Mouse (Mus musculus) T-helper 17 cell (primary cell): ENCODE results near the gene Pomgnt1.

Source experiments
- in situ Hi-C, 2 experiments: fragments of 300-600 bp; cut with MboI, MseI; formaldehyde crosslinking; loops; 1 replicate in 1 of 2; 2 replicates in 1 of 2; pipeline ENCODE4 v1.15.1; 2025; ENCODE audit warnings: high pct_unique_total_duplicates in 2 of 2

Gene Pomgnt1

DNA sequence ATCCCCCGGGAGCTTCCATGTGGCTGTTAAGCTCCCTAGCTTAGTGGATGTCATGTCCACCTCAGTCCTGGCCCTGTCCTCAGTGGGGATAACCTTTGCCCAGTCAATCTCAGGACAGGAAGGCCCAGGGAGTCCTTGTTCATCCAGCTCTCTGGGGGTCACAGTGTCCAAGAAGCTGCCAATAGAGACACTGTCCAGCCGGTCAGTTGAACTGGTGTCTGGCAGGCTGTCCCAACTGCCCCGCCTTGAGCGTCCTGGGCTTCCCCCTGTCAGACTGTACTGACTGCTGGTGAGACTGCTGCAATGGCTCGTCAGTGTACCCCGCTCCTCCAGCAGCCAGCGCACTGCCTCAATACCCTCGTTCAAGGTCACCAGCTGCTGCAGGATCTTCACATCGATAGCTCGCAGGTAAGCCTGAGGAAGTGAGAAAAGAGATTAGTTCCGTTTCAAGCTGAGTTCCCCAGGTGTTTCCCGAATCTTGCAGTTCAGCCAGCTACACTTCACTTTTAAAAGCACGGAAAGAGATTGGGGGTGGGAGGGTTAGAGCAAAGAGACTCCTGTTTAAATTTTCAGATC lies 13.9 kb downstream of the Pomgnt1 start:
- in situ Hi-C loops, result no loop called here

DNA sequence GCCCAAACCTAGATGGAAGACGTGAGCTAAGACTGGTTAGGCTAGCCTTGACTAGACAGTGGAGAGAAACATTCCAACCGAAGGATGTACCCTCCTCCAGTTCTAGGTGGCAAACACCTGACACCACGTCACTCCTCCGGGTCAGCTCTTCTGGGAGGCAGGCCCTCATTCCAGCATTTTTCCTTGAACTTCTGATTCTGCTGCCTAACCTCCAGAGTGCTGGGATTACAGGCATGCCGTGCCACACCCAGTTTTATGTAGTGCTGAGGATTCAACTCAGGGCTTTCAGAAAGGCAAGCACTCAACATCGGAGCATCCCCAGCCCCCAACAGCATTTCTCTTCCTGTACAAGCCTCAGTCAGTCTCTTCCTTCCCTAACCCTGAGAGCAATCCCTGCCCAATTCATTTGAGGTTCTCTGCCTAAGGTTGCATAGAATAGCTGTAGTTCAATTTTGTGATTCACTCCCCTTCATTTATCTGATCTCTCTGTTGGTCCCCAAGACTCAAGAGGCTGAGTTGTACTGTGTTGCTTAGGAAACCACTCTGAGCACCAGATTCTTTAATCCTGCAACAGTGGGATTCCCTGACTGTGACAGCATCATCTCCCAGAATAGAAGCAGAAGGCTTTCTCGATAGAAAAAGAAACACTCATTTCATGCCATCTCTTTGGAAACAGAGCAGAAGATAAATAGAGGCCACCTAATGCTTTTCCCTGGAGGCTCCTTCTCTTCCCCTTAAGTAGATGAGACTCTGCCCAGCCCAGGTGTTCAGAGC lies 17.3 kb downstream of the Pomgnt1 start:
- in situ Hi-C loops, result no loop called here

DNA sequence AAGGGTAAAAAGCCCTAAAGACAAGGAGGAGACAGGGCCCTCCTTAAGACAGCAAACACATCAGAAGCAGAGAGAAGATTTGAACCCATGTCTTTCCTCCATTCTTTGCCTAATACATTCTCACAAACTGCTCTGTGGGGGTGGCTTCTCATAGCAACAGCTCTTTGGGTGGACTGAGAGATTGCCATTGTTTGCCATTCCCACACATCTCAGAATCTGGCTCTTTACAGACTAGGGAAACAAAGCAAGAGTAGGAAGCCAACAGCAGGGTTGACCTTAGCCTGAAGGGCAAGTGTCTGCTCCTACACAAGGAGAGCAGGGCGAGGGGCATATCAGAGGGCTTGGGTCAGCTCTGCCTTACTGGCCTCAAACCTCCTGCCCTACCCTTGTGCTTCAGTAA lies 18.1 kb downstream of the Pomgnt1 start:
- in situ Hi-C loops, result no loop called here

DNA sequence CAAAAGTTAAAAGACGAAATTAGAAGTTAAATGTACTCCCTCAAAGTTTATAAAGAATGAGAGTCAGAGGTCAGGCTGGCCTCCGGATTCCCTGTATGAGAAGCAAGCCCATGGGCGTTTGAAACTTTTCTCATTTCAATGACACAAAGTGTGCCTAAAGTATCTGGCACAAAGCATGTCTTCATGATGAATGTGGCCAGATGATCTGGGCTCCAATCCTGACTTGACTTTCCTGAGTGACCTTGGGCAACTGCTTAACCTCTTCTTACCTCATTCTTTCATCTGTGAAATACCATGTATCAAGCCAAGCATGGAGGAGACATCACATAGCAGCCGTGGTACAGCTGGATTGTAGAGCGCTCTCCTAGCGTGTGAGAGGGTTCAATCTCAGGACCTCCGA lies 18.6 kb downstream of the Pomgnt1 start:
- in situ Hi-C loops, result no loop called here

DNA sequence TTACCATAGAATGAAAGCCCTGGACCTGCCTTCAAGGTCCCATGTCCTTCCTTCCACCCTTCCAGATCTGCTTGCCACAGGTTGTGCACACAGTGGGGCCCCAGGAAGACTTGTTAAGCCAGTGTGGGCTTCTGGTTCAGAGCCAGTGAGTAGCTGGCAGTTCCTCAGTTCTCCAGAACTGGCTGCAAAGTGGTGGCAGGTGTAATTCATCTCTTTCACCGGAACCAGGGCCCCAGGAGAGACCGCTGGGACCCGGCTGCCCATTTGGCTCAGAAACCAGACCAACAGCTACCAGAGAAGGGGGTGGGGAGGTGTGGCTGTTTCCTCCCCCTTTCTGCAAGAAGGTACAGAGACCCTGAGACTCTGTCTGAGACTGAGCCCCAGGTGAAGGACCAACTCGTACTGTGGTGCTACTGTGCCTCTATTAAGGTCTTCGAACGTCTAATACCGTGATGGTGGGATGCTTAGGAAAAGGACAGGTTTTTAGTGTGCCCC lies 19.7 kb downstream of the Pomgnt1 start:
- in situ Hi-C loops, result no loop called here

DNA sequence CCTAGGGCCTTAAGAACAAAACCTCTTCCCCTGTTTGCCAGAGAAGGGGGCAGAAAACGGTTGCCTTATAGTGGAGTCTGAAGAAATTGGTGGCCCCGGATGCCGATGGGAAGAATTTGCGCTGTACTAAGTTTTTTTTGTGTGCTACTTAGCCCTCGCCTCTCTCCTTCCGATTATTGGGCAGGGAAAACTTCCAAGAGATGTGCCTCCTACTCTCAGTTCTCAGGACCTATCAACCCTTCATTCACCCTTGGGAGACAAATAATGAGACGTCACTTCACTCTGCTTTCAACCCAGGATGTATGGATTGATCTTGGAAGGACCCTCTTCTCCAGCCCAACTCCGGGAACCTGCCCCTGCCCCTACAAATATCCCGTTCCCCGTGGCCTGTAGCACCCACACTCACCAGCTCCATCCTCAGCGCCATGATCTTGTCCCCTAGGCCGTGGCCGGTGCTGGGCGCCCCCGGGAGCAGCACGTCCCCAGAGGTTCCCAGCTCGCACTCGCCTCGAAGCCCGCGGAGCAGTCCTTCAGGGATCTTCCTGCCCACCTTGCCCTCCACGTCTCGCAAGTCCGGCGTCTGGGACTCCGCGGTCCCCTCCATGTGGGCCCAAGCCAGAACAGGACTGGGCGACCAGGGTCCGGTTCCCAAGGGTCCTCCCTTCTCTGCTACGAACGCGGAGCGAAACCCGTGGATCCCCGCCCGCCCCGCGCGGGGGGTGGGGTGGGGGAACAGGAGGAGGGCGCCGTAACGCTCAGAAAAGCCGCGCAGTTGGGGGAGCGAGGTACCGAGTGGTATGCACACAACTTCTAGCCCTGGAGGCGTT lies 20.5 kb downstream of the Pomgnt1 start:
- in situ Hi-C loops, result no loop called here

DNA sequence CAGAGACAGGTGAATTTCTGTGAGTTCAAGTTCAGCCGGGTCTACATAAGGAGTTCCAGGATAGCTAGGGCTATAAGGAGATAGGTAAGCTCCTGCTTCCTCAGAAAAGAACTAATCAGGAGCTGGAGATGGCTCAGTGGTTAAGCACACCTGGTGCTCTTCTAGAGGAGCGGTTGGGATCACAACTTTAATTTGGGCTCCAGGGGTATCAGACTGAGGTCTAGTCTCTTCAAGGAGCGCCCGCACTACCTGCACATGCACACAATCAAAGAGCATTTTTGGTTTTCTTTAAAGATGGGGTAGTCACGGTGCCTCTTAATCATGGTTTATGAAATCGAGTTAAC lies 26.1 kb downstream of the Pomgnt1 start:
- in situ Hi-C loops, result no loop called here

DNA sequence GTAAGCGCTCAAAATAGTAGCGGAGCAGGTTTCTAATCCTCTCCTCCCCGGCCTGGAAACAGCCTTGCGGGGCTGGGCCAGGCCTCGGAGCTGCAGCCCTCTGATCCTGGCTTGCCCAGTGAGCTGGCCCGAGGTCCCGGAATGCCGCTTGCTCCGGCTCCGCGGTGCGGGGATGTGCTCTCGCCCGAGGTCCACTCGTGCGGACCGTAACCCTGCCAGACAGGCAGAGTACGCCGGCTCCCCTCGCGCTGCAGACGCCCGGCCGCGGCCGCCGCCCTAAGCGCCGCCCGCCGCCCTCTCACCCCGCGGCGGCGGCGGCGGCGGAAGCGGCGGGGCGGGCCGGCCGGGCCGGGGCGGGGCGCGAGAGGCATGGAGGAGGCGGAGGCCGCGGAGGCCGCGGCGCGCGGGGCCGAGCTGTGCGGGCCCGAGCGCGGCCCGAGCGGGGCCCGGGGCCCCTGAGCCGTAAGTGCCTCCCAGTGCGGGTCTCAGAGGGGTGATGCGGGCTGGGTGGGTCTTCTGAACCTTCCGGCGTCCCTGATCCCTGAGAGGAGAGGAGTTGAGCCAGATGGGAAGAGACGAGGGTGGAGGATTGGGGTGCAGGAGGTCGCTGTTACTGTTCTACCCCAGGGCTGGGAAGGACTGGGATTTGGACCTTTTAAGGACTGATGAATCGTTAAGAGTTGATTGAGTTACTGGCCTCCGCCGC lies 26.7 kb downstream of the Pomgnt1 start:
- in situ Hi-C loops, result no loop called here

DNA sequence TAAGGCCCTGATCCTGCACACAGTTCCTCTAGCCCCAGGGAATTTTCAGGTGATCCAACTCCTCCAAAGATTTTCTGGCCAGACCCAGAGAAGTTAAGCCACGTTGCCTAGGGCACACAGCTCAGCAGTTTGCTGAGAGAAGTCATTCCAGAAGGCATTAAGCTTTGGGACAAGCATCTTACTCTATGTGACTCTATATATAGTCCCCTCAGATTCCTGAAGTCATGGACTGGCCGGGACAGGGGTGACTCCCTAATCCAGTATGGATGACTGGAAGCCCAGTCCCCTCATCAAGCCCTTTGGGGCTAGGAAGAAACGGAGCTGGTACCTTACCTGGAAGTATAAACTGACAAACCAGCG lies 27.2 kb downstream of the Pomgnt1 start:
- in situ Hi-C loops, result no loop called here

DNA sequence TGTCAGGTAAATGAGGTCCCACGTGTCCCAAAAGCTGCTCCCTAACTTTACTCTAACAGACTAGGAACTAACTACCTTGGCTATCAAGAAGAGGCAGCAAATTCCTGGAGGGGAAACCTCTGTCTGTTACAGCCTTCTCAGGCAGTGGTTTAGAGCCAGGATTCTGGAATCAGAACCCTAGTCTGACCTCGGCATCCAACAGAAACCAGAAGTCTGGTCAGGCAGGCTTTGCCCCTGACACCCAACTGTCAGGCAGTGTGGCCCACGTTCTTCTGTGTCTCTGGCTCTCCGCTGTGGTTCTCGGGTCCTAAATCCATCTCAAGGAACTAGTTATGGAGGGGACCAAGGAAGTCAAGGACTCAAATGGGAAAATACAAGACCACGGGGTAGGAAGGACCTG lies 27.6 kb downstream of the Pomgnt1 start, which contains the start of gene Lurap1:
Lurap1 (minus strand) TSS at position 101 of the 400 bp plus-strand sequence.
- in situ Hi-C loops, result no loop called here

DNA sequence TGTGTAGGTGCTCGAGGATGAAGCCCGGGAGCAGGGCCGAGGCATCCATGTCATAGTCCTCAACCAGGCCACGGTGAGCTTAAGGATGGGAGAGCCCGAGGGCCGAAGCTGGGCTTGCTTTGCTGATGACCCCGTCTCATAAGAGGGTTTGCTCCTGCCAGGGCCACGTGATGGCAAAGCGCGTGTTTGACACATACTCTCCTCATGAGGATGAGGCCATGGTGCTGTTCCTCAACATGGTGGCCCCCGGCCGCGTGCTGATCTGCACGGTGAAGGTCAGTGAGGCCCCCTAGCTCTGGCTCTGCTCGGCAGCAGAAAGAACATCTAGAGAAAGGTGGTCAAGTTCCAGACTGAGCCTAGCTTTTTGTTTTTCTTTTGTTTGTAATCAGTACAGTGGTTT lies 29.1 kb downstream of the Pomgnt1 start:
- in situ Hi-C loops, result no loop called here

DNA sequence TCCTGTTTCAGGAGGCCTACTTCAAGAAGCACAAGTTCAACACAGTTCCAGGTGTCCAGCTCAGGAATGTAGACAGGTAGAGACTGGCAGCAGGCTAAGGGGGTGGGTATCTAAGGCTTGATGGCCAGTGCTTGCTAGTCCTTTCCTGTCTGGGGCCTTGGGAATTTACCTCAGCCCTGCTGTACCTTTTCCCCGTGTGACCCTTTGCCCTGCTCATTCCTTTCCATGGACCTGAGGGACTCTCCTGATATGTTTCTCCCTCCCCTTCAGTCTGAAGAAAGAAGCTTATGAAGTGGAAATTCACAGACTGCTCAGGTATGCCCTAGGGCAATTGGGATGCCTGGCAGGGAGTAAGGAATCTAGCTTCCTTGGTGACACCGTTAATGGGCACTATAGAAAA lies 34.2 kb downstream of the Pomgnt1 start:
- in situ Hi-C loops, result no loop called here

DNA sequence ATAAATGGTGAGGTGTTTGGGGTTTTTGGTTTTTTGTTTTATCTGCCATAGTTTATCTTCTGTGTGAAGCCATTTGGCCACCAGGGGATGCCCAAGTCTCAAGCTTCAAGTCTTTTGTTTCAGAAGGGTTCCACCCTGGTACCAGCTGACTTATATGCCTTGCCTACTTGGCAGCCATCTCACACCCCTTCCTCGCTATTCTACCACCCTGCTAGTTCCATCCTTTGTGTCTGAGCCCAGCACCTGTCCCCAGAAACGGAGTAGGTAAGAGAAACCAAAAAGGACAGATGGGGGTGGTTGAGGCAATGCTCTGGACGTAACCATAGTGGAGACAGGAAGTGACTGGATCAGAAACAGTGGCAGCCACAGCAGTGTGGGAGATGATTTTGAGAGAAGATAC lies 36.3 kb downstream of the Pomgnt1 start:
- in situ Hi-C loops, result no loop called here

DNA sequence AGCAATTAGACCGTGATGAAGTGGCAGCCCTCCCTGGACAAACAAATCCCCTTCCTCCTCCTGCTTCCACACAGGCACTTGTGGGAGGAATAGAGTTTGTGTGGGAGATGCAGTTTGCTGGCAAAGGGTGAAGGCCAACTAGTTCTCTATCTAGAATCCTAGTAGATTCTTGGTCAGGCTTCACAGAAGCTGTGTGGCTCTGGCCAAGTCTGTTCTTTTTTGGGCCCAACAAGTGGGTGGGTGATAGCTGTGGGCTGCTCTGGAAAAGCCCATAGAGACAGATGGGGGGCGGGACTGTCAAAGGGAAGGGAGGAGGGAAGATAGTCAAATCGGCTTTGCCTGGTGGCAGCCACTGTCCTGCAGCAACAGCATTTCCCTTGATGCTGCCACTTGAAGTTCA lies 37.1 kb downstream of the Pomgnt1 start:
- in situ Hi-C loops, result no loop called here

DNA sequence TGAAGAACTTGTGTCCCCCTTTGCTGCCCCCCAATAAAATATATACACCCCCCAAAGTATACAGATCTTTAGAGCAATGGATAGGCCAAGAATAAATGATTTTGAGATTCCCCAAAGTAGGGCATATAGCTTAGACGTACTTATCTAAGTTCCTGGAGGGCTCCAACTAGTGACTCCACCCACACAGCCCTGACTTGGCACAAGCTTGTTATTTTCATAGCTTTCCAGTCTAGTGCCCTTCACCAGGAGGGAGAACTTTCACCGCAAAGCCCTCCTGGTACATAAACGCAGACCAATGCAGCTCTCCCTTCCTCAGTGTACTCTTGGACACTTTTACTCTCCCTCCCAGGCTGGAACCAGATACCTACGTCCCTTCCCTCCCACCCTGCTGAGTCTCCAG lies 38.5 kb downstream of the Pomgnt1 start:
- in situ Hi-C loops, result no loop called here

DNA sequence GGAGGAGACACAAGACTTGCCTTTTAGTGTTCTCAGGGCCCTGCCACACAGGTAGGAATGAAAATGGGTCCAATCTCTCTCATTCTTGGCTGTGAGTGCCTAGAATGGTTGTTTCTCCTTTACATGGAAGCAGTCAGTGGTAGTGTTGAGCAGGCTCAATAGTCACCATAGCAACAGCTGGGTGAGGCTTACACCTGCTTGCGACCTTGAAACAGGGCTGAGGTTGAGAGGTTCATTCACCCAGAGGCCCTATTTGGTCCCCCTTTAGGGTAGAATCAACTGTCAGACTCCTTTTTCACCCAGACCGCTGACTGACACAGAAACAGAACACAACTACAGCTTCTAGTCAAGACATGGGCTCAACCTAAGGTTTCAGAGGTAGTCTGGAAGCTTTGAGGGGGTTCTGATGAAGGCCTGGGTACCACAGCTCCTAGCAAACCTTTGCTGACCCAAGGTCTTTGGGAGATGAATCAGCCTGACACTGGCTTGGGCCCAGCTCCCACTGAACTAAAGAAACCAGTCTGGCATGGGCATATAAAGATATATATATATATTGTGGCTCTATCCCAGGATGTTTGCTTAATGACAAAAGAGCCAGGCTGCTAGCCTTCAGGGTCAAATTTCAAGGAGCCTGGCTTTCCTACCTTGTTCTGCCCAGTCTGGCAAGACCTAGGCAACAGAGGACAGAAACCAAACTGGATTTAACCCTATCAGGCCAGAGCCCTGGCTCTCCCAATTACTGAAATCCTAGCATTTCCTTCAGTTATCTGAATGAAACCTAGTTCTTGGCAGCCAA lies 41.3 kb downstream of the Pomgnt1 start:
- in situ Hi-C loops, result no loop called here

DNA sequence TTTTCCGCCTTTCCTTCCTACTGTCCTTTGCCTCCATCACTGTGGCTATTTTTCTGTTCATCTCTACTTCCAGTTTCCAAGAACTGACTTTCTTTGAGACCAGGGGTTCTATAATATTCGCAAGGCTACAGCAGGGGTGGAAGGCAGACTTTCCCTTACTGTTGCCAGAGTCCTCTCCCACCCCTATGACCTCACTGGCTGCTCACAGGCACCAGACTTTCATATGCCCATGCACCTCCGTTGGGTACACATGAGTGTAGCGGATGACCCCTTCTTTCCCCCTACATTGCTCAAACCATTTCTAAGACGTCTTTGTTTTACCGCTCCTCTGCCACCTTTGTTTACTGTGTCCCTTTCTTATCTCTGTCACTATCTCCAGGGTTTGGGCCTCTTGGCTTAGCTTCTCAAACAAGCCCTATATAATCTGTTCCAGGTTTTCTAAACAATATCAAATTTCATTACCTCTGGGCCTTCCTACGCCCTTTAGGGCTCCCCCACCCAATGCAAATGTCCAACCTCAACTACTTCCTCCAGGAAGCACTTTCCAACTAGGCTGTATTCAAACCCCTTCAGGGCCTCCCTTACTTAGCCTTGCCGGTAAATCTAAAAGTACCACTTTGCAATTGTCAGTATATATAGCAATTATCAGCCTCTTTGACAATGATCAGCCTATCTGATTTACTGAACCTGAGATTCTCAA lies 42.2 kb downstream of the Pomgnt1 start:
- in situ Hi-C loops, result no loop called here

DNA sequence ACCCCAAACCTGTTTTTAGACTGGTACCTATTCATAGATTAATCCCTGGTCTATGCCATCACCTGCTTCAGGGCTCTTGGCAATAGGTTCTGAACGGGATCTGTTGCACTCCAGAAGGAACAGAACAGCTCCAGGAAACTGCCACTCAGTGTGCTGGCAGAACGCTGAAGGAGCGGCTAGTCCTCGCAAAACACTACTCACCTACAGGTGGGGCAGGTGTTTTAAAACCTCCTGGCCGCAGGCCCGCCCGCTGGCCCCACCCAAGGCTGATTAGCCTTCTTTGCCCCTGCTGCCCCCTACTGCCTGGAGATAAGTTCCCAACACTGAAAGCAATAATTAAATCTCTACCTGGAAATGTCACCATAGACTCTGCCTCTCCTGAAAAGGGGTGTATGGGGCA lies 43.8 kb downstream of the Pomgnt1 start, which contains the start of gene Tspan1:
Tspan1 (minus strand) TSS at position 198 of the 400 bp plus-strand sequence.
- in situ Hi-C loops, result no loop called here

DNA sequence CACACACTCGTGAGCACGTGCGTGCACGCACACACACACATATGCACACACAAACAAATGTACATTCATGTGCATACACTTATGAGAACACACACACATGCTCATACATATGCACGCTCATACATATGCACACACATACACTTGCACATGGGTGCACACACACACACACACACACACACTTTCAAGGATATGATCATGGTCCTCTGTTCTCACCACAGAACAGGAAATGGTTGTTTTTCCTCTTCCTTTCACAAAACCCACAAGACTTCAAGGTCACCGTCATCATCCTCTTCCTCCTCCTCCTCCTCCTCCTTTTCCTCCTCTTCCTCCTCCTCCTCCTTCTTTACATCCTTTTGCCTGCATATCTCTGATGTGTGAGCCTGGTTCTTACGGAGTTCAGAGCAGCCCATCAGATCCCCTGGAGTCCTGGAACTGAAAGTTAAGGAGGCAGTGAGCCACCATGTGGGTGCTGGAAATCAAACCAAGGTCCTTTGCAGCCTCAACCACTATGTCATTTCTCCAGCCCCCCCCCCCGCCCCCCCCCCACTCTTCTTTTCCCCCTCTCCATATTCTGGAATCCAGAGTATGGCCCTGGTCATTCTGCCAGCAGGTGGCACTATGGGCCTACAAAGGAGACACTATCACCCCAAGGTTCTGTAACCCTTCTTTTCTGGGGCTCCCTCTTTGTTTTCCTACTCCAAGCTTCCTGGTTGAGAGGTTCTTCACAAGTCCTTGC lies 45.1 kb downstream of the Pomgnt1 start:
- in situ Hi-C loops, result no loop called here

DNA sequence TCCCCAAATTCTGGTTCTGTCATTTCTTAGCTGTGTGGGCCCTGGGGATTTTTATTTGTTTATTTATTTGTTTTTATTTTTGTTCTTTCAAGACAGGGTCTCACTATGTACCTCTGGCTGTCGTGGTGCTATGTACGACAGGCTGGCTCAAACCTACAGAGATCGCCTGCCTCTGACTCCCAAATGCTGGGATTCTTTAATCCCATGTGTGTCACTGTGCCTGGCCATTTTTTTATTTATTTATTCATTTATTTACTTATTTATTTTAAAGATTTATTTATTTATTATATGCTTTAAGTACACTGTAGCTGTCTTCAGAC lies 45.7 kb downstream of the Pomgnt1 start:
- in situ Hi-C loops, result no loop called here
